Mouse (Mus musculus): ENCODE measurements at regions not wholly inside any gene's neighbourhood (a gene's known extent, or its start where the extent isn't known, plus 50 kb on each side); places are given as distances from the start of the nearest gene placed in this dataset.

DNA sequence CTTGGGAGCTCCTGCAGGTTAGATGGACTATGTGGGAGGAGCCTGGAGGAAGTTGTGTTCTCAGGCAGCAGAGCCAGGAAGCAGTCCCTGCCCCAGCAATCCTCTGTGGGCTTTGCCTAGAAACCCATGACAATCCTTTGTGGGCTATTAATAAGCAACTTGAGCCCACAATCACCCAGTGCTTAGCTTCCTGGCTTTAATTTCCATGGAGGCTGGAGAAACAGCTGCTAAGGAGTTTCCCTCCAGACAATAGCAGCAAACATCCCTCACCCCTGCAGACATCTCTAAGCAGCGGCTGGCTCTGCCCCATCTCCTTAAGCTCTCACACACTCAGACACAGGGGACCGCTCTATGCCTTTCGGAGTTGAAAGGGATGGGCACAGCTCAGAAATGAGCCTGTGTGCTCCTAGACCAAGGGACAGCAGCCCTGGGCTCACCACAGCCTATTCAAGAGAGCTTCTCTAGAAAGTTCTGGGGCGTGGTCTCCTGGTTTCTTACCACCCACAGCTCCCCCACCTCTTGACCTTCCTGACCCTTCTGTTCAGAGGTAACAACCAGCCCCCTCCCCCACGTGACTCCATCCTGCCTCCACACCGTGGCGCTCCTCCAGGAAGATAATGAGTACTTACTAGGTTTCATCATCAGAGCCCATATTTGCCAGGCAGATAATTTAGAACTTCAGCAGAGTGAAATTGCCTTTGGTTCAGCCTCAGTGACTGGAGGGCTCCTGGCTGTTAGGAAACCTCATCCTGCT lies 112.6 kb upstream of the Tle3 start:
- TF ChIP-seq ZC3H11A (IDR thresholded peaks at IDR 0.05; ENCODE audit: borderline replicate concordance, low read depth, low read length), result no peak
- no peak for TF ChIP-seq HCFC1 (IDR thresholded peaks at IDR 0.05; ENCODE audit: borderline replicate concordance, insufficient read depth, low read length)
- no peak for TF ChIP-seq ZNF384 (IDR thresholded peaks at IDR 0.05; ENCODE audit: low read depth, low read length)
- no peak for TF ChIP-seq MAFK (IDR thresholded peaks at IDR 0.05; ENCODE audit: insufficient read depth, low read depth, low read length)

Data from ES-E14 (cell line).